Mouse (Mus musculus) midbrain, embryonic 15.5 days (tissue): Measurements from ENCODE around the gene Sgsh. TPM values are rescaled to one million over a fixed set of nuclear protein-coding genes. Genes with fewer than 3 reads are reported as not detected.

Experiments used
- ATAC-seq: fragments of 200-750 bp; cut with Nextera tagmentation; replicated peaks from 2 replicates; pipeline ENCODE4 v1.8.0; 2017; ENCODE audit warnings: moderate TSS enrichment
- H3K27ac ChIP-seq: fragments of 300-500 bp; sonication (generic); 2 replicates; pipeline ENCODE4 v1.5.1; 2015; ENCODE audit warnings: mild to moderate bottlenecking, inconsistent platforms
- H3K27me3 ChIP-seq: fragments of 300-500 bp; sonication (generic); replicated peaks from 2 replicates; pipeline ENCODE4 v1.6.1; 2015; ENCODE audit warnings: inconsistent platforms
- H3K36me3 ChIP-seq: fragments of 300-500 bp; sonication (generic); replicated peaks from 2 replicates; pipeline ENCODE4 v1.6.1; 2015; ENCODE audit warnings: inconsistent platforms
- H3K4me1 ChIP-seq: fragments of 300-500 bp; sonication (generic); 2 replicates; pipeline ENCODE4 v1.6.1; 2015; ENCODE audit warnings: inconsistent platforms
- H3K4me2 ChIP-seq: fragments of 300-500 bp; sonication (generic); 2 replicates; pipeline ENCODE4 v1.6.1; 2015; ENCODE audit warnings: inconsistent platforms, mild to moderate bottlenecking, moderate library complexity
- H3K4me3 ChIP-seq: fragments of 300-500 bp; sonication (generic); 2 replicates; pipeline ENCODE4 v1.5.1; 2015; ENCODE audit warnings: mild to moderate bottlenecking, inconsistent platforms
- H3K9ac ChIP-seq: fragments of 300-500 bp; sonication (generic); 2 replicates; pipeline ENCODE4 v1.6.1; 2015; ENCODE audit warnings: mild to moderate bottlenecking, inconsistent platforms
- H3K9me3 ChIP-seq: fragments of 300-500 bp; sonication (generic); 2 replicates; pipeline ENCODE4 v1.6.1; 2016; ENCODE audit warnings: inconsistent platforms
- WGBS: fragments of 180-500 bp; shearing (Covaris S2); methylation state at CpG from one replicate; pipeline ENCODE4 v1.1.7; 2015; ENCODE audit warnings: mixed read lengths; 5-methylcytosine and 5-hydroxymethylcytosine counted together
- microRNA counts: library from miRNA; unstranded; fragments of <30 nt; microRNA quantifications from one replicate; lab custom pipeline; 2016
- microRNA-seq: library from miRNA; unstranded; fragments of <30 nt; microRNA quantifications from one replicate; pipeline ENCODE4, GENCODE M21; 2016
- polyA plus RNA-seq: library from polyadenylated mRNA; unstranded; fragments of >200 nt; fragmentation: Nextera tagmentation; extraction: Ambion mirVana; gene quantifications from 2 replicates; pipeline ENCODE4 v1.2.1, GENCODE M21; 2015

Sgsh gene
- polyA plus RNA-seq, 1 experiment from 2014 or later = 6.6 TPM

GRCm38 (mm10) chr11:119299391-119300245 lies 55.7 kb downstream of the Sgsh start, which contains the start of gene Eif4a3:
Eif4a3 (minus strand) TSS chr11:119300089.
- peaks cover 7% of the 10 kb centered on the region; the same call in 1 of the 2 replicates for H3K36me3 ChIP-seq
- peak within 1 kb of the TSS; percentile 82 for H3K4me2 ChIP-seq
- peak within 1 kb of the TSS; percentile 97 for H3K4me3 ChIP-seq
- ATAC-seq = peak; percentile 95
- H3K9me3 ChIP-seq = no peaks in the 10 kb centered on the region
- H3K27ac ChIP-seq = peak within 1 kb of the TSS; percentile 99
- under 1% methylated on average over 89 of the region's 89 CpGs for WGBS
- H3K4me1 ChIP-seq = peaks cover 23% of the 10 kb centered on the region
- no peaks in the 10 kb centered on the region for H3K27me3 ChIP-seq
- H3K9ac ChIP-seq = peak within 1 kb of the TSS; percentile 96

DNA sequence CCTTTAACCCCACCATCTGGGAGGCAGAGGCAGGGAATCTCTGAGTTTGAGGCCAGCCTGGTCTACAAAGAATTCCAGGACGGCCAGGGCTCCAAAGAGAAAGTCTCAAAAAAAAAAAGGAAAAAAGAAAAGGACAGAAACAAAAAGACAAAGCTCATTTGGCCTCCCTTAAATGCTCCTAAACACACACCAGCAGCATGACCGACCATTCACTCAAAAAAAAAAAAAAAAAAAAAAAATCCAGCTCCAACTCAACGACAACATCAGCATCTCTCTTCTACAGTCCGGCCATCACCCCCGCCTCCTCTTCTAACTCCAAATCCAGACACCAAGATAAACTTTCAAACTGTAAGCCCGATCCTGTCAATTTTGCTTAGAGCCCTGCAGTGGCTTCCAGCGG lies 56.4 kb downstream of the Sgsh start:
- 11% methylated on average over 7 of the region's 7 CpGs for WGBS

DNA sequence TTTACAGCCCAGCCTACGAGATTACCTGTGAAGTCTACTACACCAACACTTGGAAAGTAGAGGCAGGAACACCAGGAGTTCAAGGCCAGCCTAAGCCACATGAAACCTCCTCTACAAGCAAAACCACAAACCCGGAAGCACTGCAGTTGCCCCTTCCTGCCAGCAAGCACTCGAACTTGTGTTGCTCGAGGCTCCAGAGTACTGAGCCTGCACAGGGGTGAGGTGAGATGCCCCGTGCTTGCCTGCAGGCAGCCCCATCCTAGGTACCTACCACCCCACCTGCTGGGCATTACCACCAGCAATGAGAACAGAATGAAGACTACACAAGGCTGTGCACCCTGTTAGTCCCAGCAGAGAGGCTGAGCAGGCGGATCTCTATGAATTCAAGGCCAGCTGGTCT lies 57.3 kb downstream of the Sgsh start:
- Histone ChIP-seq H3K4me2 (0 out of 2 replicates have a peak overlapping the region, but pooled peaks have one; percentile 82), H3K27me3 (no peaks in the 10 kb centered on the region), H3K9me3 (no peaks in the 10 kb centered on the region), H3K4me1 (peaks cover 23% of the 10 kb centered on the region), H3K9ac (no peak overlapping the region), H3K27ac (no peak overlapping the region), H3K4me3 (no peak overlapping the region), H3K36me3 (peaks cover 23% of the 10 kb centered on the region)
- ATAC-seq = no peak
- 91% methylated on average over 6 of the region's 6 CpGs for WGBS

More for the DNA sequence above, 56.4 kb downstream of the Sgsh start:
- Histone ChIP-seq H3K4me2 (peak overlapping the region; percentile 82), H3K9me3 (no peaks in the 10 kb centered on the region), H3K4me1 (peaks cover 23% of the 10 kb centered on the region), H3K27ac (no peak overlapping the region; the same call in 1 of the 2 replicates), H3K36me3 (peaks cover 14% of the 10 kb centered on the region; the same call in 1 of the 2 replicates), H3K9ac (peak overlapping the region; percentile 96), H3K27me3 (no peaks in the 10 kb centered on the region), H3K4me3 (peak overlapping the region; percentile 97)
- no peak for ATAC-seq

MicroRNA genes within 50 kb of the gene (microRNA counts, 519-probe panel; counts per million panel counts)
- not detected for microRNA mmu-miR-1932 (lab: Ali Mortazavi, UCI)

Small RNAs within 50 kb of the gene (microRNA-seq; reads per million reads assigned to microRNA genes)
- not detected for gene Mir1932

Other genes starting within 250 kb of the Sgsh start
- gene Tbc1d16, start 127.0 kb downstream of the Sgsh start, polyA plus RNA-seq = 66.8 and 67.2 TPM in 2 replicates
- gene Ccdc40, start 127.0 kb downstream of the Sgsh start, polyA plus RNA-seq = 19.3 and 21.5 TPM in 2 replicates
- gene Gaa, start 87.6 kb downstream of the Sgsh start, polyA plus RNA-seq = 93.9 and 95.3 TPM in 2 replicates
- 261 and 266 TPM in 2 replicates for gene Eif4a3, start 55.4 kb downstream of the Sgsh start, polyA plus RNA-seq
- 0.34 and 0.37 TPM in 2 replicates for gene Card14, start 47.8 kb downstream of the Sgsh start, polyA plus RNA-seq
- 6.9 and 7.4 TPM in 2 replicates for gene Slc26a11, start within 50 bp of the Sgsh start, polyA plus RNA-seq
- 1.4 and 1.6 TPM in 2 replicates for gene Rnf213, start 37.6 kb upstream of the Sgsh start, polyA plus RNA-seq
- gene Endov, start 135.8 kb upstream of the Sgsh start, polyA plus RNA-seq = 20.7 and 22.2 TPM in 2 replicates
- gene Nptx1, start 192.2 kb upstream of the Sgsh start, polyA plus RNA-seq = 13.6 and 13.7 TPM in 2 replicates
- gene Rptor, start 247.4 kb upstream of the Sgsh start, polyA plus RNA-seq = 13.1 and 14.6 TPM in 2 replicates